Mouse (Mus musculus) heart, postnatal 0 days (tissue): ENCODE results near the gene Ikzf5.

Source experiments
- CTCF ChIP-seq: IDR thresholded peaks from 2 replicates; pipeline ENCODE4 v1.5.1; 2016; ENCODE audit warnings: antibody characterized with exemption, control low read depth, low read depth
- EP300 ChIP-seq: IDR thresholded peaks from 2 replicates; pipeline ENCODE4 v1.6.1; 2016; ENCODE audit warnings: antibody characterized with exemption, low read depth

DNA sequence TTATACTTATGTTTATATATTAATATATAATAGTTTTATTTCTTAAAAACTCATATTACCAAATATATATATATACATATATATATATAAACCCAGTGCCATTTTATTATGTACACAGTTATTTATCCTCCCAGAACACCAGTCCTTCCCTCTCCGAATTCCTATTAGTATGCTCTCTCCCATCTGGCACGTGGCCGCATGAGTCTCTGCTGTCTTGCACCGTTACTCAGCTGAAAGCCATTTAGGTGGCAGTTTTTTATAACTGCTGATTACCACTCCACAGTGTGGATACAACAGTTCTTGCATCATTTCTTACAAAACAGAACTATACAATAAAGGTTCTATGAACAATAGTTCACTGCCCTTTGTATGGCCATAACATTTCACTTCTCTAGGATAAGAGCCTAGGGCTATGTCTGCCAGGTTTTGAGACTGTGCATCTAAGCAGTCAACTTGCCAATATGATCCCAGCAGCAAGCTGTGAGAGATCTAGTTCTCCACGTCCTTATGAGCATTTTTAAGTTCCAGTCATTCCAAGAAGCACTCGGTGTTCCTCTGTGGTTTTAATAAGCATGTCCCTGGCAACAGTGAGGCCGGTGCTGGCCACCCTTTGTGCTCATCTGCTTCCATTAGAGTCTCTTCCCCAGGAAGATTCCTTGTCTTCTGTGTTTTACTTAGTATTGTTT, 64.3 kb downstream of the Ikzf5 start:
- TF ChIP-seq CTCF (no peak), EP300 (no peak)
